Mouse (Mus musculus) lung, embryonic 16.5 days (tissue): ENCODE results near the gene Lyz1. TPM values are rescaled to one million over a fixed set of nuclear protein-coding genes. Genes with fewer than 3 reads are reported as not detected.

Experiments used
- ATAC-seq: fragments of 200-750 bp; cut with Nextera tagmentation; 2 replicates; pipeline ENCODE4 v1.8.0; 2017; ENCODE audit warnings: low read depth, mild to moderate bottlenecking, moderate library complexity
- H3K27ac ChIP-seq: fragments of 300-500 bp; sonication (generic); 2 replicates; pipeline ENCODE4 v1.5.1; 2014; ENCODE audit warnings: mild to moderate bottlenecking, control low read depth, low read length
- H3K27me3 ChIP-seq: fragments of 300-500 bp; sonication (generic); 2 replicates; pipeline ENCODE4 v1.6.1; 2014; ENCODE audit warnings: low read depth, low read length, mixed read lengths; ENCODE audit not compliant: control insufficient read depth, insufficient read depth
- H3K36me3 ChIP-seq: fragments of 300-500 bp; sonication (generic); 2 replicates; pipeline ENCODE4 v1.6.1; 2014; ENCODE audit warnings: low read length; ENCODE audit not compliant: control insufficient read depth, insufficient read depth
- H3K4me1 ChIP-seq: fragments of 300-500 bp; sonication (generic); replicated peaks from 2 replicates; pipeline ENCODE4 v1.6.1; 2014; ENCODE audit warnings: low read length, mixed read lengths; ENCODE audit not compliant: control insufficient read depth, insufficient read depth
- H3K4me2 ChIP-seq: fragments of 300-500 bp; sonication (generic); 2 replicates; pipeline ENCODE4 v1.6.1; 2014; ENCODE audit warnings: low read depth, low read length, control low read depth
- H3K4me3 ChIP-seq: fragments of 300-500 bp; sonication (generic); 2 replicates; pipeline ENCODE4 v1.5.1; 2014; ENCODE audit warnings: mild to moderate bottlenecking, low read length, control low read depth
- H3K9ac ChIP-seq: fragments of 300-500 bp; sonication (generic); 2 replicates; pipeline ENCODE4 v1.6.1; 2014; ENCODE audit warnings: low read length, control low read depth
- H3K9me3 ChIP-seq: fragments of 300-500 bp; sonication (generic); 2 replicates; pipeline ENCODE4 v1.6.1; 2016; ENCODE audit warnings: low read length; ENCODE audit not compliant: control insufficient read depth
- WGBS: fragments of 180-500 bp; shearing (Covaris S2); extraction: QIAGEN DNeasy Blood & Tissue Kit; methylation state at CpG from one replicate; pipeline ENCODE4 v1.1.7; 2014; 5-methylcytosine and 5-hydroxymethylcytosine counted together
- polyA plus RNA-seq: library from polyadenylated mRNA; unstranded; fragments of >200 nt; fragmentation: Nextera tagmentation; extraction: Ambion mirVana; gene quantifications from 2 replicates; pipeline ENCODE4 v1.2.1, GENCODE M21; 2015

The Lyz1 gene
- 2.5 and 5.5 TPM in 2 replicates for polyA plus RNA-seq

- ATAC-seq: no peak
- Histone ChIP-seq H3K4me3 (no peak within 1 kb of the TSS), H3K9me3 (no peaks in the 10 kb centered on the region), H3K4me2 (no peak within 1 kb of the TSS), H3K4me1 (no peaks in the 10 kb centered on the region), H3K27me3 (no peaks in the 10 kb centered on the region), H3K9ac (no peak within 1 kb of the TSS), H3K27ac (no peak within 1 kb of the TSS), H3K36me3 (no peaks in the 10 kb centered on the region)
- WGBS: 57% methylated on average over 5 of the region's 5 CpGs
These were observed at the start of gene Lyz1 for GRCm38 (mm10) chr10:117292671-117293070. Gene Lyz1 (minus strand): TSS chr10:117292868.

DNA sequence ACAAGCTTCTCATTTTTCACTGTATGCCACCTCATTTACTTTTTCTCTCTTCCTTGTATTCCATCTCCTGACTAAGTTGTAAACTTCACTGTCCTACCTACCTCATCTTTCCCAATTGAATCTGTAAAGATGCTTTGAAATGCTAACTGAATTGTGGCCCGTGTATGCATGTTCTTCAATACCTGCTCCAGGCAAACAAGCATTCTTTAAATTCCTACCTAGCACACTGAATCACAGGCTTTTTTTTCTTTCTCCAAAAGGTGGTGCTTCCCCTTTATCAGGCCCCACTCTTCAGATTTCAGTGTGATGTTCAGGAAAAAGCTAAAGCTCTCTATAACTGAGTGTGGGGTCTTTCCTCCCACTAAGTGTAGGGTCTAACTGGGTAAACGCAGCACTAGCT lies 49.7 kb upstream of the Lyz1 start:
- H3K9me3 ChIP-seq: no peaks in the 10 kb centered on the region
- peaks cover 5% of the 10 kb centered on the region; the same call in 1 of the 2 replicates for H3K4me1 ChIP-seq
- no peak overlapping the region for H3K4me2 ChIP-seq
- no peaks in the 10 kb centered on the region for H3K27me3 ChIP-seq
- H3K9ac ChIP-seq: no peak overlapping the region
- 0 out of 2 replicates have a peak, but pooled peaks cover 2% of the 10 kb centered on the region for H3K36me3 ChIP-seq
- WGBS: 58% methylated on average over 2 of the region's 2 CpGs
- no peak for ATAC-seq
- H3K4me3 ChIP-seq: no peak overlapping the region
- no peak overlapping the region for H3K27ac ChIP-seq

GRCm38 (mm10) chr10:117341029-117341428 lies 48.4 kb upstream of the Lyz1 start:
- Histone ChIP-seq H3K27ac (no peak overlapping the region), H3K36me3 (no peaks in the 10 kb centered on the region), H3K9ac (no peak overlapping the region), H3K4me2 (no peak overlapping the region), H3K4me3 (no peak overlapping the region), H3K9me3 (no peaks in the 10 kb centered on the region), H3K4me1 (peaks cover 8% of the 10 kb centered on the region; the same call in 1 of the 2 replicates), H3K27me3 (no peaks in the 10 kb centered on the region)
- no peak for ATAC-seq
- WGBS: 61% methylated on average over 4 of the region's 4 CpGs

GRCm38 (mm10) chr10:117339241-117339640 lies 46.6 kb upstream of the Lyz1 start:
- H3K9me3 ChIP-seq: no peaks in the 10 kb centered on the region
- H3K27me3 ChIP-seq: no peaks in the 10 kb centered on the region
- no peaks in the 10 kb centered on the region for H3K36me3 ChIP-seq
- 82% methylated on average over 7 of the region's 7 CpGs for WGBS
- H3K27ac ChIP-seq: no peak overlapping the region
- no peak for ATAC-seq
- peaks cover 8% of the 10 kb centered on the region; the same call in 1 of the 2 replicates for H3K4me1 ChIP-seq
- no peak overlapping the region for H3K4me2 ChIP-seq
- no peak overlapping the region for H3K4me3 ChIP-seq
- no peak overlapping the region for H3K9ac ChIP-seq

DNA sequence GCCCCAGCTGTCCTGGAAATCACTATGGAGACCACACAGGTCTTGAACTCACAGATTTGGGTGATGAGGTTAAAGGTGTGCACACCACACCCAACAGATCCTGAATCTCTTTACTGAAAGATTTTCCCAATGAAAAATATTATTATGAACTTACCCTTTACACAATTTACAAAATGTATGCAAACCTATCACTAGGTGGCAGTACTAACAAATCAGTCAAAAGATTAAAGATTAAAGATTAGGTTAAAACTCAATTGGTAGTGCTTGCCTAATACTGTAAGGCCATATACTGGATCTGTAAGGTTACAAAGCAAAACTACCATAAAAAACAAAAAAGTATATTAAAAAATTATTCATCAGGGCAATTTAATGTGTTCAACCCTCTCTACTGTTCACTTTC lies 45.3 kb upstream of the Lyz1 start:
- Histone ChIP-seq H3K9me3 (no peaks in the 10 kb centered on the region), H3K27ac (no peak overlapping the region), H3K36me3 (no peaks in the 10 kb centered on the region), H3K4me2 (no peak overlapping the region), H3K27me3 (no peaks in the 10 kb centered on the region), H3K9ac (no peak overlapping the region), H3K4me3 (no peak overlapping the region), H3K4me1 (peaks cover 8% of the 10 kb centered on the region; the same call in 1 of the 2 replicates)
- ATAC-seq: no peak

DNA sequence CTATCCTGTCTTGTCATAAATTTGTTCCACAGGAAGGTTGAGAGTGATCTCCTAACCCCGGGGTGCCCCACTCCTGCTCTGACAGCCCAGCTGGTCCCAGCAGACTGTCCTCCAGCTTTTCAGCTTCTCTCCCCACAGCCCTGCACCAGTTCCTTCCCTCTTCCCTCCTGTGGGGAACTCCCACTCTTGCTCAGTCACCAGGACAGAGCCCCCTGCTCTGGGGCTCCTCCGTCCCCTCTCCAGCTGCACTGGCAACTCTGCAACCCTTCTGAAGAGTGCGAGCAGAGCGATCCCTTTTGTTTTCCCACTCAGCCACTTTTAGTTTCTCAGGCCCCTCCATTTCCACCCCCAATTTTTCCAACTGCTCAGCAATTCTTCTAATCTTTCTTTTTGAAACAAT lies 43.0 kb upstream of the Lyz1 start:
- Histone ChIP-seq H3K27ac (0 out of 2 replicates have a peak overlapping the region, but pooled peaks have one; percentile 8), H3K27me3 (no peaks in the 10 kb centered on the region), H3K4me2 (no peak overlapping the region), H3K9ac (no peak overlapping the region), H3K36me3 (no peaks in the 10 kb centered on the region), H3K9me3 (no peaks in the 10 kb centered on the region), H3K4me3 (no peak overlapping the region), H3K4me1 (0 out of 2 replicates have a peak, but pooled peaks cover 3% of the 10 kb centered on the region)
- peak; percentile 85 for ATAC-seq
- WGBS: 25% methylated on average over 4 of the region's 4 CpGs

- Histone ChIP-seq H3K27me3 (no peaks in the 10 kb centered on the region), H3K4me3 (no peak overlapping the region), H3K4me1 (no peaks in the 10 kb centered on the region), H3K27ac (no peak overlapping the region), H3K36me3 (no peaks in the 10 kb centered on the region), H3K4me2 (no peak overlapping the region), H3K9ac (no peak overlapping the region), H3K9me3 (no peaks in the 10 kb centered on the region)
- 70% methylated on average over 5 of the region's 5 CpGs for WGBS
- ATAC-seq: no peak
These were observed 37.9 kb upstream of the Lyz1 start for GRCm38 (mm10) chr10:117330521-117330920.

GRCm38 (mm10) chr10:117323782-117324181 lies 31.1 kb upstream of the Lyz1 start:
- Histone ChIP-seq H3K4me2 (no peak overlapping the region), H3K27me3 (no peaks in the 10 kb centered on the region), H3K4me3 (no peak overlapping the region), H3K9me3 (no peaks in the 10 kb centered on the region), H3K9ac (no peak overlapping the region), H3K4me1 (no peaks in the 10 kb centered on the region), H3K27ac (no peak overlapping the region), H3K36me3 (no peaks in the 10 kb centered on the region)
- WGBS: 79% methylated on average over 7 of the region's 7 CpGs
- ATAC-seq: no peak

- 92% methylated on average over 5 of the region's 5 CpGs for WGBS
These were observed 30.0 kb upstream of the Lyz1 start for GRCm38 (mm10) chr10:117322630-117323029.

DNA sequence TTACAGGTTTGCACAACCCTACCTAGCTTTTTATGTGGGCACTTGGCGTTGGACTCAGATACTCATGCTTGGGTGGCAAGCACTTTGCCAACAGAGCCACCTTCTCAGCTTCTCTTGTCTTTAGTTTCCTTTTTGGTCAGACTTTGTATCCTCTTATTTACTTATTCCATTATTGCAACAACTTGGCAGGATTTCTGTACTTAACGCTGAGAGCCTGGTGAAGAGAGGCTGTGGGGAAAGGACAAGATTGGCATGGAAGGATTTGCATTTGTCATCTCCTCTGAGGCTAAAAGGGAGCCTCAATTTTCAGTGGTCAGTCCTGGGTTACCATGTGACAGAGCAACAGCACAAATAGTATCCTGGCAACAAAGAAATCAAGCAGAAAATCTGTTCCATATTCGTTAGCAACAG lies 27.9 kb upstream of the Lyz1 start:
- Histone ChIP-seq H3K4me1 (no peaks in the 10 kb centered on the region), H3K36me3 (no peaks in the 10 kb centered on the region), H3K9me3 (no peaks in the 10 kb centered on the region), H3K4me3 (no peak overlapping the region), H3K9ac (no peak overlapping the region), H3K27ac (peak overlapping the region; percentile 41; the same call in 1 of the 2 replicates), H3K27me3 (no peaks in the 10 kb centered on the region), H3K4me2 (no peak overlapping the region)
- WGBS: 56% methylated on average over 3 of the region's 3 CpGs
- peak; percentile 47 for ATAC-seq

More at GRCm38 (mm10) chr10:117322630-117323029, 30.0 kb upstream of the Lyz1 start:
- ATAC-seq: no peak
- no peak overlapping the region for H3K9ac ChIP-seq
- no peaks in the 10 kb centered on the region for H3K27me3 ChIP-seq
- H3K27ac ChIP-seq: no peak overlapping the region
- H3K9me3 ChIP-seq: no peaks in the 10 kb centered on the region
- no peak overlapping the region for H3K4me3 ChIP-seq
- H3K36me3 ChIP-seq: no peaks in the 10 kb centered on the region
- H3K4me1 ChIP-seq: no peaks in the 10 kb centered on the region
- H3K4me2 ChIP-seq: no peak overlapping the region
